Mouse (Mus musculus) heart, adult 9 months (tissue): ENCODE data around the gene Zfp36l1.

Experiments used
- DNase-seq, 2 experiments: peaks; one replicate each; pipeline ENCODE4 v3.0.0; 2022; ENCODE audit warnings: low spot score in 2 of 2

The Zfp36l1 gene

DNA sequence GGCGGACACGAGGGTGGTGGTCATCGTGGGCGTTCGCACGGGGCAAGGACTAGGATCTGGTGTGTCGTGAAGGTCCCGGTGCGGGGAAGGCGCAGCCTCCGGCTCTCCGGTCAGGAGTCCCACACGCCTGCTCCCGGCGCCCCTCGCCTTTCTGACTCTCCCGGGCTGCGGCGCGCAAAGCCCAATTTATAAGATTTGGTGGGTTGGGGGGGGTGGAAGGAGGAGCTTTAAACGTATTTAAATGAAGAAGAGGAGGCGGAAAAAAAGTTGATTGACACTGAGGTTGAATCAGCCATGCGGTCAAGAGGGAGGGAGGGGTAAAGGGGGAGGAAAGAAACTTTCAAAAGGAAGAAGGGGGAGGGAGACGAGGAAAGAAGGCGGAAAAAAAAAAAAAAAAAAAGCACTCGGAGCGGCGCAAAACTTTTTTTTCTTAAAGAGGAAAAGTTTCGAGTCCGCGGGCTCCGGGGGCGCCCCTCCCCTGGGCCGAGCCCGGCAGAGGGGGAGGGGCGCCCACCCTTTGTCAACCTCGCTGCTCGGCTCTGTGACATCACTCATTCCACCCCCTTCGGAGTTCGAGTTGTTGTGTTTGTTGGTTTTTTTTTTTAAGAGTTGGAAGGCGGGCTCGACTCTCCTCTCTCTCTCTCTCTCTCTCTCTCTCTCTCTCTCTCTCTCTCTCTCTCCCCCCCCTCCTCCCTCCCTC is at the start of gene Zfp36l1:
Gene Zfp36l1, minus strand, starts transcription at position 162 of the 700 bp plus-strand sequence.
- peak; percentile 97 for DNase-seq

DNA sequence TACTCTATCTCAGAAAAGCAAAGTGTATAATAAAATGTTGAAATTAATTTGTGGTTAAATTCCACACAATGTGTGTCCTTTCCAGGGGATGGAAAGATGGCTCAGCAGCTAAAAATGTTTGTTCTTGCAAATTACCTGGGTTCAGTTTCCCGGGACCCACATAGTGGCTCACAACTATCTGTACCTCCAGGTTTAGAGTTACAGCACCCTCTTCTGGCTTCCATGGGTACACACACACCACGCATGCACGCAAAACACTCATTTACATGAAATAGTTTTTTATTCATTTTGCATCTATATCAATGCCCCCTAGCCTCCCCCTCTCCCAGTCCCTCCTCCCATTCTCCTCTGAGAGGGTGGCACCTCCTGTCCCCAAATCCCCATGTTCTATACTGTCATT is 49.6 kb upstream of the Zfp36l1 start:
- DNase-seq, result no peak

DNA sequence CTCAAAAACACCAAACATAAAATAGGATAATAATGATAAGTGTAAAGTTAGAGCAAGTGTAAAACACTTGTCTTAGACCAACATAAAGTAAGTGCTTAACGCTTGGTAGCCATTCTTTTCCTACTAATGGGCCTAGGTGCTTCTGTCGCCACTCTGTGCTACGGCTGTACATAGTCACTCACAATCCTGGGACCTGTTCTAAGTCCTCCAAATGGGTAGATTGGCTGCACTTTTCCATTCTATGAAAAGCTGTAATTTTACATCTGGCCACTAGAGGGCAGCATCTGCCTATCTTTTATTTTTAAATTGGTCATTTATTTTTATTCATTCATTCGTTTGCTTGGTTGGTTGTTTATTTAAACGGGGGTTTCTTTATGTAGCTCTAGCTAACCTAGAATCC is 44.9 kb upstream of the Zfp36l1 start:
- DNase-seq, result no peak

DNA sequence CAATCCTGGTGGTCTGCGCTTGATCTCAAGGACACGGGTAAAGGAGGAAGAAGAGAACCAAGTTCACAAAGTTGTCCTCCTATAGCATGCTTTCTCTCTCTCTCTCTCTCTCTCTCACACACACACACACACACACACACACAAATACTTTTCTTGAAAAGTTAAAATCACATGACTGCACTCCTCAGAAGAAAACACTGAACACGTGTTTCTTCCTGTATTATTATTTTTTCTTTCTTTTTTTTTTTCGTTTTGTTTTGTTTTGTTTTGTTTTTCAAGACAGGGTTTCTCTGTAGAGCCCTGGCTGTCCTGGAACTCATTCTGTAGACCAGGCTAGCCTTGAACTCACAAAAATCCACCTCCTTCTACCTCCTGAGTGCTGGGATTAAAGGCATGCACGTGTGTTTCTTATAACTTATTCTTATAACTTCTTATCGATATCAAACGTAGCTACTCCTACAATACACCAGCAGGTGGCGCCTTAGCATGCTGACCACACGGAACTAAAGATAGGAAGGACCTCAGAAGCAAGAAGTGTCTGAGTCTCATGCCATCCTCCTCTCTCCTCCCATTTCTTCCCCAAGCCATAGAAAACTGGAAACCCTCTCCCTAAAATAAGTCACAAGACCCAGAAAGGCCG is 41.0 kb upstream of the Zfp36l1 start:
- peak in 1 of 2 experiments; percentile 28 for DNase-seq

DNA sequence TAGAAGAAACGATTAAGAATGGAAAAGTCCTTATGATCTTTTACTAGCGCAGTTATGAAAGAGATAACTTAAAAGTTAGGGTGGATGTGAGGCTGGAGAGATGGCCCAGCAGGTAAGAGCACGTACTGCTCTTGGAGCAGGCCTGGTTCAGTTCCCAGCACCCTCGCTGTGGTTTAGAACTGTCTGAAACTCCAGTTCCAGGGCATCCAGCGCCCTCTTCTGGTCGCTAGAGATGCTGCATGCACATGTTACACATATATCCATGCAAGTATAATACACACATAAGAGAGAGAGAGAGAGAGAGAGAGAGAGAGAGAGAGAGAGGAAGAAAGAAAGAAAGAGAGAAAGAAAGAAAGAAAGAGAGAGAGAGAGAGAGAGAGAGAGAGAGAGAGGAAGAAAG is 40.3 kb upstream of the Zfp36l1 start:
- no peak for DNase-seq

DNA sequence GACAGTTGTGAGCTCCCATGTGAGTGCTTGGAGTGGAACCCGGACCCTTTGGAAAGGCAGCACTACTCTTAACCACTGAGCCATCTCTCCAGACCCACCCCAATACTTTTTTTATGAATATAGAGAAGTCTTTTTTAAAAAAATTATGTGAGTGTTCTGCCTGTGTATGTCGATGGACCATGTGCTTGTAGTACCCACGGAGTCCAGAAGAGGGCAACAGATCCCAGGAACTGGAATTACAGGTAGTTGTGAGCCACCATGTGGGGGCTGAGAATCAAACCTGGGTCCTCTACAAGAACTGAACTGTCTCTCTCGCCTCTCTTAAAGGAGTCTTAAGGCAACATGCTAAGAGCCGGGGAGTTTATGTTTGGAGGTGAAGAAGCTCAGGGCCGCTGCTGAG is 39.0 kb upstream of the Zfp36l1 start:
- DNase-seq, result no peak

DNA sequence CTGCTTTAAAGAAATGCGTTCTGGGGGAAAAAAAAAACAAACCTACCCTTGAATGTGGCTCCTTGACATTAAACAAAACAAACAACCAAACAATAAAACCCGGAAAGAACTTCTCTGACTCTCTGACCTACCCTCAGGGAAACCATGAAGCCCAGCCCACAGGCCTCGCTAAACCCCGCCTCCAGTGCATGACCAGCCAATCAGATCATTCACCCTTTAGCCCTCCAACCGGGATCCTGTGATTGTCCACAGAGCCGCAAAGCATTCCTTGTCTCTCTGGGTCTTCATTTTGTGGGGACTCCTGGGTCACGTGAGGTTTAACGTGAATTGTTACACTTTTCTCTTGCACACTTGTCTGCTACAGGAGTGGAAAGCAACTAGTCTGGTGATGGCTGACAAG is 37.8 kb upstream of the Zfp36l1 start:
- DNase-seq, result no peak

DNA sequence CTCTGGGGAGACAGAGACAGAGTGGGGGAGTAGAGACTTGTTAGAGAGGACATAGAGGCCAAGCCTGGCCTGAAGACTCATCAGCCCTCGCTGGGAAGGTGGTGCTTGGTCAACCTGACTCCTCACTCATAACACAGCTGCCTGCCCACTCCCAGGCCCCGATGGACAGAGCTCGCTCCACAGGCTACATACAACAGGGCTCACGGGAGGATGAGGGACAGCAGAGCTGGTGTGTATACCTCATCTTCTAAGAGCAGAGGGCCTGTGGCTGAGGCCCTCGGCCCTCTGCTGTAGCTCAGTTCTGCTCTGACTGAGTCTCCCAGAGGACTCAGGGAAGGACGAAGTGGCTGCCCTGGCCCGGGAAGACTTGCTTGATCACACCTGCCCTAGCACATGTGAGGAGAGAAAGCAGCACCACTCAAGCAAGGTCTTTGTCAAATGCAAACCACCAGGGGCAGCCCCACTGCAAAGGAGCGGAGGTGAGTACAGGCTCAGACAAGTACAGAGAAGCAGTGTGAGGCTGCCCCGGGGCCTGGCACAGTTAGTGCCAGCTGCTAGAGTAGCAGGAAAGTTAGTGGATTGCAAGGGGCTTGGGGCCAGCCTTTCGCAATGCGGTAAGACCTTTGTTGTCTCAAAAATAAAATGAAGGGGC is 34.9 kb upstream of the Zfp36l1 start:
- no peak for DNase-seq

DNA sequence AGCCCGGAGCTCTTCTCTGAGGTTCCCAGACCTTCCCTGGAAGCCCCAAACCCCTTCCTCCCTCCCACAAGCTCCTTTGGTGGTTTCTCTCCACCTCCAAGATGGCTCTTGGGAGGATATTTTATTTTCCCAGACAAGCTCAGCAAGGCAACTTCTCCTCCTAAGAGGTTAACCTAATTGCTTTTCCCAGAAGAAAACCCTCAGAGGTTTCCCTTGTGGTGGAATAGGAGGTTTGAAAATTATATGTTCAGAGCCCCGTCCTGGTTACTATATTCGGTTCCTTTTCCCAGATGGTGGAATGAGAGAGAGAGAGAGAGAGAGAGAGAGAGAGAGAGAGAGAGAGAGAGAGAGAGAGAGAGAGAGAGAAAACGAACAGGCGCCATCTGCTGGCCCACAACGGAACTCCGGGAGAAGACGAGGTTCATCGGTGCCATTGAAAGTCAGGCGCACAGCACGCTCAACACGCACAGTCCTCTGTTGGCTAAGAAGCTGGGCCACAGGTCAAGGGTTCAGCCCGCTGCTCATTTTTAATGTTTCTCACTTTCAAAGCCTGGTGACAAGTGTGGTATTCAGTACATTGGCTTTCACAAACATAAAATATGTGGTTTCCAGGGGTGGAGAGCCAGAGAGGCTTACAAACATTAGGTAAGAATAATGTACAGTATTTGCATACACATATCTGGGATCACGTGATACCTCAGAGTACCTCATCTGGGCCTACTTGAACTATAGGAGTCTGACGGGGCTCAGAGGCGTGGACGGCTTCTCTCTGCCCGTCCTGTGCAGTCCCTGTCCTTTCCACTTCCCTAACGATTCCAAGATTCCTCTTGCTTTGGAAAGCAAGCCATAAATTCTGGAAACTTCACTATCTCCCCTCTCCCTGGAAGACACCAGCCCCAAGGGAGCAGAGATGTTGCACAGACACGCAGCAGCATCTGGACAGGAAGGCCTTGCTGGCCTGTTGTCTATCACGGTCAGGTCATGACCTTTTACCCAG is 33.7 kb upstream of the Zfp36l1 start:
- DNase-seq, result peak; percentile 33 to 49

DNA sequence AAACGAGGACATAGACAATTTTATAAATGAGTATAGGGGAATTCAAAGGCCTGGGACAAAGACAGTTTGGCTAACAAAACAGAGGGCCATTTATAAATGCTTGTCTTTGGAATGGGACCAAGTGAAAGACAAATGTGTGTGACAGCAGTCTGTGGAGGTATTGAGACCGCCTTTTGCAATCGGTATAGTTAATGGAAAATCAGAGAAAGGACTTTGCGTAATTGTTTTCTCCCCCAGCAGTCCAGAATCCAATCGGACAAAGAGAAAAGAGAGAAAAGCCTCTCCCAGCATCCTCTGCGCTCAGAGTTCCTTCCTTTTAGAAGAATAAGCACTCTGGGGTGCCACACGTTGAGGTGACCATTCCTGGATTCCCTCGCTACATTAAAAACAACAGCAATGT is 32.6 kb upstream of the Zfp36l1 start:
- no peak for DNase-seq

DNA sequence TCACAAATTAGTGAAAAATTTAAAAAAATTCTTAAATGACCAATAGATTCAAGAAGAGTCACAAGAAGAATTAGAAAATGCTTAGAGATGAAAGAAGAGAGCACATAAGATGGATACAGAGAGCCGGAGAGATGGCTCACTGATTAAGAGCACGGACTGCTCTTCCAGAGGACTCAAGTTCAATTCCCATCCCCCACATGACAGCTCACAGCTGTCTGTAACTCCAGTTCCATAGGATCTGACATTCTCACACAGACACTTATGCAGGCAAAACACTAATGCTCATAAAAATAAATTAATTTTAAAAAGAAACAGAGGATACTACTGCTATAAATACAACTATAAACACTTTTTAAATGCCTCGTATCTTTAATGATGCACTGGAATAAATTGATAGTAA is 32.0 kb upstream of the Zfp36l1 start:
- DNase-seq, result no peak

DNA sequence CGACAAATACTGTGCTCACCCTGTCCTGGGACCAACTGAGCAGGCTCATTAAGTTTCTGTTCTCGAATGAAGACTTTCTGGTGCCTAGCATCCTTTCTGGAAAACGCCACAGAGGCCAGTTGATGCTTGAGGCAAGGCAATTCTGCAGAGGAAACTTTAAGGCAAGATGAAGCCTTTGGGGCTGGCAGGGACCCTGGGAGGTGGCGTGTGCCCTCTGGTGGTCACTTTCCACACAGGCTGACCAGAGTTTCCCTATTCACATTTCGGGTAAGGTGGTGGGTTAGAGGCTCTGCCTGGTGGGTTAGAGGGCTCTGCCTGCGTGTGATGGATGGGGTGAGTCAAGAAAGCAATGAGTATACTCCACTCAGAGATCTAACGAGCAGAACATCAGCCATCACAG is 28.7 kb upstream of the Zfp36l1 start:
- peak in 1 of 2 experiments; percentile 41 for DNase-seq

DNA sequence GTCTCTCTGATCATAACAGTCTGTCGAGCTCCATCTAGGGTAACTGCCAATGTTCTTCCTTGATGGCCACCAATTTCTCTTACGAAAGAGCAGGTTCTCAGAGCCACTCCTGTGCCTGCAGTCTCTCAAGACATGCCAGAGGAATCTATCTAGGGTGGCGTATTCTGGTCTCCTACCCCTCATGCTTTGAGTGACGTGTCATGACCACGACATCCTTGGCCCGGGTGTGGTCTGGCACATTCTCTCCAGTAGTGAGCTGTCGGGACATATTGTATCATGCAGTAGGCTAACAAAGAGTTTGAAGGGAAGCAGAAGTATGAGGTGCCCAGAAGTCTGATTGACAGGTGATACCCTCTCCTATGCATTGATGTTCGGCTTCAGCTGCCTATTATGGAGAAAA is 28.2 kb upstream of the Zfp36l1 start:
- DNase-seq, result no peak

DNA sequence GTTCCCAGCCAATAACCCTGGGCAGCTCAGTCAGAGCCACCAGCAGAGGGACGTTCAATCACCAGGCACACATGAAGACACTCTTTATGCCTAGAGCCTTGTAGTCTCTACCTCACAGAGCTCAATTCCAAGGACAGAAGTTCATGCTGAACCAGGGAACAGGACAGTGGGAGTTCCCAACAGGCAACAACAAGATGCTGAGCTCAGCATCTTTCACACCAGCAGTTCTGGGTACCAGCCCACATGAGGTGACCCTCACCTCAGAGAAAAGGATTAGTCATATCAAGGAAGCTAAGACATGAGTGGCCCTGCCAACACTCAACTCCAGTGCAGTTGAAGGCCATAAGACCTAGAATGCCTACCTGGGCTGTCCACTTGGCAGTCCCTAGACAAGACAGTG is 24.9 kb upstream of the Zfp36l1 start:
- no peak for DNase-seq

DNA sequence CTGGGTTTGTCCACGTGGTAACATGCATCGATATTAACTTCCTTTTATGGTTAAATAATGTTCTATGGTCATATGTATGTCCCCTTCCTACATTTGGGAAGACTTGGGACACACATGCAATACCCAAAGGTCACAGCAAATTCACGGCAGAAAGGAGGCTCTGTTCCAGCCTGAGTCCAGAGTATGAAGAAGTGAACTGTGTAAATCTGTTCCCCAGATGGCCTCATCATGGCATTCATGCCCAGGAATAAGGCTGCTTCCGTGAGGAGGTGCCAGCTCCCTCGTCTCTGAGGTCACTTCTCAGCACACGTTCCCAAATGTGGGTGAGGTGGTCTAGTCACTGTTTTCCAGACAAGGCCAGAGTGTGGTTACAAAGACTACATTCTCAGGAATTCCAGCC is 24.4 kb upstream of the Zfp36l1 start:
- no peak for DNase-seq

DNA sequence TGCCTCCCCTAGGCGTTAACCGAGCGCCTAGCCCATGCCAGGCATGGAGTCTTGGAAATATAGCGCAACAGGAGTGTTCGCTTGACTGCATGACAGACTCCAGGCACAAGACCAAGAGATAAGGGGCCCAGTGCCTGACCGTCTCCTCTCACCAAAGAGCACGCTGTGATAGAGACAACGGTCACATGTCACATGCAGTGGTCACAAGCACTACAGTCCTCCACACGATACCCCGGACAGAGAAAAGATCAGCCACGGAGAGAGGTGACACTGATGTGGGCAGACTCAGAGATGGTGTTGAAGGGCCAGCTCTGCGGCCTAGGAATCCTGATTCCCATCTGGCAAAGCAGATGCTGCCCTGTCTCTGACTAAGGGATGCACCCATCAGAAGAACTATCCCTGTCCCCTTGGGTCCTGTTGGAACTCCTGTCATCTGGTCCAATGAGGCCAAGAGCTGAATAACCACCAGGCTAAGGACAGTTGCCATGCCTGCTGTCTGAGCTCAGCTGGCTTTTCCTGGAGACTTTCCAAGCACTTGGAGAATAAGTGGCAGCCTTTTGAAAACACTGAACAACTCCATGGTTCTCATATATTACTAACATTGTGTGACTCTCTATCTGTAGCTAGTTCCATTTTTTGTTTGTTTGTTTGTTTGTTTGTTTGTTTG is 23.6 kb upstream of the Zfp36l1 start:
- DNase-seq, result peak; percentile 59 to 64

DNA sequence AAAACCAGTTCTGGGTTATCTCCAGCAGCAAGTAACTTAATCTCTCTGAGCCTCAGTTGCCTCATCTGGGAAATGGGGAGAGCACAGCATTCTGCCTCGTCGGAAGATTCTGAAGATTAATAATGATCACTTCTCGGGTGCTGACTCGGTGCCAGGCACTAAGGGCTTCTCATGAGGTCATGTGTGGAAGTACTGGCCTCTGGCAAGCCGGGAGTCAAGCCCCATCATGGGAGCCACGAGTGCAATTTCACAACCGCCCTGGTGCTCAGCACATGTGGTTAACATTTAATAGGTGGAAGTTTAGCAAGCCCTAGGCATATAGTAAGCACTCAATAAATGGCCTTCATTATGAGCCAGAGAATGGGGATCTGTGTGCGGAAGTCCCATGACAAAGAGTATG is 22.4 kb upstream of the Zfp36l1 start:
- DNase-seq, result no peak

DNA sequence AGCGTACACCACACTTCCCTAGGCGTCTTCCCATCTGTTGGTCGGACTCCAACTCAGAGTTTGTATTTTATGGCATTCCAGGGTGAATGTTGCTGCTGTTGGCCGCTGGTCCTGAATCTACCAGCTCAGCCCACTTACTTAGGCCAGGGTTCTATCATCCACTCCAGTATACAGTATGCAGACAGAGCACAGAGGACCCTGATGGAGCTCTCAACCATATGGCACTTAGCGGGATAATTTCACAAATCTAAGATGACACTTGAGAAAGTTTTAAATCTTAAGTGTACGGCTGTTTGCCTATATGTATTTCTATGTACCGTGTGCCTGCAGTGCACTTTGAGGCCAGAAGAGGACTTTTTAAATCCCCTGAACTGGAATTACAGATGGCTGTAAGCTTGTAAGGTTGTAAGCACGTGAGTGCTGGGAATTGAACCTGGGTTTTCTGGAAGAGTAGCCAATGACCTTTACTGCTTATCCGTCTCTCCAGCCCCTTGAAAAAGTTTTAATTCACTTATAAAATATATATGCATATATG is 20.3 kb upstream of the Zfp36l1 start:
- no peak for DNase-seq

DNA sequence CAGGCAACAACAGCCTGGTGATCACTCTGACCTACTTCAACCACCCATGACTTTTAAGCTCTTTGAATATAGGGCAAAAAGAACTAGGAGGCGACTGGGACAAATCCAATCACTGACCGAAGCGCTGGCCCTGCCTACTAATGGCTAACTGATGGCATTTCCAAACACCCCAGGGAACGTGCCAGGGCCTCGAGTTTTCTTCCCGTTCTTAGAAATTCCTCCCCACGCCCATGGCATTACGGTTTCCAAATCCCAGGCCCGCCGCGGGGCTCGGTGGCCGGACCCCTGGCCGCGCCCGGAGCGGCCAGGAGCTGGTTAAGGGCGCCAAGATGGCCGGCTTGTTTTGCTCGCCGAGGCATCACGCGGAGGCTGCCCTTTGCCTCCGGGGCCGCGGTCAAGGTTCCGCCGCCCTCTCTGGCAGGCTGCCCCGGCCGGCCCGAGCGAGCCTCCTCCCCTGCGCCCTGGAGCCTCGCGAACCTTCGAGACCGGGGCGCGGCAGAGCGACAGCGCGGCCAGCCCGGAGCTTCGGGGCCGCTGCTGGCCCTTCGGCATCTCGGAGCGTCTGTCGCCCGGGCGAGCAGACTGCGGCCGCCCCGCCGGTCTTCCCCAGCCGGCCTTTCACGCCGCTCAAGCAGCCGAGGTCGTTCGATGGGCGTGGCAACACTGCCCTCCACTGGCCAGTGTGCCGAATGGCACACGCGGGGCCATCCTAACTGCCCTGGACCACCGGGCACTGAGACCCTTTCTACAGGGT is 19.6 kb upstream of the Zfp36l1 start:
- DNase-seq, result peak; percentile 87 to 93
